Mouse (Mus musculus): Measurements from ENCODE around the gene Acp4. TPM values are rescaled to one million over a fixed set of nuclear protein-coding genes. Genes with fewer than 3 reads are reported as not detected.

The Acp4 gene
- polyA plus RNA-seq, 1 experiment, result 0.16 TPM

DNA sequence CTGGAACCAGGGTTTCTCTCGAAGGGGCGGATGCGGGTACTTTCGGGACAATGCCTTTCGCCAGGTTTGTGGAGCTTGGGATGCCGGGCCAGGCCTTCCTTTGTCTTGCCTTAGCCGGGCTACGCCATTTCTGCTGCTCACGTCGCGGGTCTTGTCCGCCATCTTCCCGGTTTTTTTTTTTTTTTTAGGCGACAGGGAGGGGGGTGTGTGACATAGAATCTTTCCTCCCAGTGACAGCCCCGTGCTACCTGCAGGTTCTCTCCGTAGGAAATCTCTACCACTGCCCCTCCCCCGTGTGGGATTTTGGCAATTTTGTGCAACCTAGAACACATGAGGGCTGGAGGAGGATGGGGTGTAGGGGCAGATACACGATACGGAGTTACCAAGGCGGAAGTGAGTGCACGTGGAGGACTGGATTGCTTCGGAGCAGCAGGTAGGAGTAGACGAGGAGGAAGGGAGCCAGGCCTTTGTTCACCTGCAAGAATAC, 10.2 kb downstream of the Acp4 start:
- Histone ChIP-seq H3K4me1 (replicated peaks; ENCODE audit: control insufficient read depth, insufficient read depth, low read length) (peaks cover 6% of the 10 kb centered on the region; the same call in 1 of the 2 replicates), H3K27me3 (ENCODE audit: control insufficient read depth, insufficient read depth, low read length) (no peaks in the 10 kb centered on the region), H3K4me3 (ENCODE audit: control insufficient read depth, insufficient read depth, low read length) (peak overlapping the region; percentile 87), H3K27ac (ENCODE audit: control insufficient read depth, insufficient read depth, low read length) (peak overlapping the region; percentile 9; the same call in 1 of the 2 replicates), H3K36me3 (ENCODE audit: control insufficient read depth, insufficient read depth, low read length) (peaks cover 10% of the 10 kb centered on the region; the same call in 1 of the 2 replicates)
- DNase-seq, result peak; percentile 62
- TF ChIP-seq POLR2A (IDR thresholded peaks at IDR 0.05; ENCODE audit: control insufficient read depth, extremely low read depth, insufficient read depth, low read length, poor library complexity), result no peak
- no peak for TF ChIP-seq CTCF (IDR thresholded peaks at IDR 0.05; ENCODE audit: borderline replicate concordance, control insufficient read depth, extremely low read depth, insufficient read depth, low read length, poor library complexity)
- under 1% methylated on average over 23 of the region's 23 CpGs for WGBS

DNA sequence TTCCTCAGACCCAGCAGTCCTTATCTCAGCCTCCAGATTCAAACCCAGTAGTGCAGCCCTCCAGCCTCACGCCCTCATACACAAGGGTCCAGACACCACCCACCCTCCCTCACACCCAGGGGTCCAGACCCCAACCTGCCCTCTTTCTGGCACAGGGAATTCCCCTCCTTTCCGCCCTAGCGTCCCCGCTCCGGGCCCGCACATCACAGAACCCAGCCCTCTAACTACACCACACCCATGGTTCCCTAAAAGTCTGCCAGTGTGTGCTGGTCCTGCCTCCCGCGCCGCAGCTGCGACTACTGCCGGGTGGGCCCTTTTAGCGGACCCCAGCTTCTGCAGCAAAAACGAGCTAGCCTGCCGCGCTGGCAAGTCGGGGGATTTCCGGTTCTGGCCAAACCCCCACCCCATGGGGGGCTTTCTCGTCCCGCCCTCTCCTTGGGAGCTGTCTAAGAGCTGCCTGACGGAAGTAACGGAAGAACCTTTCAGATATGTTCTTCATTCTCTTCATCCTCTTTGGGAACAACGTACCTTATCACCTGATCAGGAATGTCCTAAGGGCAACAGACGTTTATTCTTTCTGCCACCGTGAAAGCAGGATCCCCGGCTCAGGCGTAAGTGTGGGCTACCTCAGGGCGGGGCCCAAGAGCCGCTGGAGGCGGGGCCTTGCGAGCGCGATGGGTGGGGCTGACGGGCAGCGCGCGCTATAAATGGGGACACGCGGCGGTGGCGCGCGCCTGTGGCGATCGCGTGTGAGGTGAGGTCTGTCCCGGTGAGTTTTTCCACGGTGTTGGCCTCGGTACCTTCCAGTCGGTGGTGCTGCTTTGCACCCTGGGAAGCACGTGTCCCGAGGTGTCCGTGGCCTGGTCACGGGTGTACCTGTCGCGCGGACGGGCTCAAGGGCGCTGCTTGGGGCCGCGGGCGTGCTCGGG, 10.9 kb downstream of the Acp4 start, which contains the start of the genes 1700028J19Rik and 2410002F23Rik:
Gene 1700028J19Rik (minus strand): TSS at position 641 of the 929 bp plus-strand sequence.
Gene 2410002F23Rik (plus strand): TSS at position 668 of the 929 bp plus-strand sequence.
- Histone ChIP-seq H3K4me3 (ENCODE audit: control insufficient read depth, insufficient read depth, low read length) (peak within 1 kb of the TSS; percentile 87), H3K27ac (ENCODE audit: control insufficient read depth, insufficient read depth, low read length) (peak within 1 kb of the TSS; percentile 42; the same call in 1 of the 2 replicates), H3K36me3 (ENCODE audit: control insufficient read depth, insufficient read depth, low read length) (peaks cover 10% of the 10 kb centered on the region; the same call in 1 of the 2 replicates), H3K4me1 (replicated peaks; ENCODE audit: control insufficient read depth, insufficient read depth, low read length) (peaks cover 6% of the 10 kb centered on the region; the same call in 1 of the 2 replicates), H3K27me3 (ENCODE audit: control insufficient read depth, insufficient read depth, low read length) (no peaks in the 10 kb centered on the region)
- TF ChIP-seq POLR2A (IDR thresholded peaks at IDR 0.05; ENCODE audit: control insufficient read depth, extremely low read depth, insufficient read depth, low read length, poor library complexity) (peak; percentile 77), CTCF (IDR thresholded peaks at IDR 0.05; ENCODE audit: borderline replicate concordance, control insufficient read depth, extremely low read depth, insufficient read depth, low read length, poor library complexity) (peak; percentile 54; the same call in 1 of the 2 replicates)
- peak; percentile 91 for DNase-seq
- WGBS, result under 1% methylated on average over 62 of the region's 62 CpGs

DNA sequence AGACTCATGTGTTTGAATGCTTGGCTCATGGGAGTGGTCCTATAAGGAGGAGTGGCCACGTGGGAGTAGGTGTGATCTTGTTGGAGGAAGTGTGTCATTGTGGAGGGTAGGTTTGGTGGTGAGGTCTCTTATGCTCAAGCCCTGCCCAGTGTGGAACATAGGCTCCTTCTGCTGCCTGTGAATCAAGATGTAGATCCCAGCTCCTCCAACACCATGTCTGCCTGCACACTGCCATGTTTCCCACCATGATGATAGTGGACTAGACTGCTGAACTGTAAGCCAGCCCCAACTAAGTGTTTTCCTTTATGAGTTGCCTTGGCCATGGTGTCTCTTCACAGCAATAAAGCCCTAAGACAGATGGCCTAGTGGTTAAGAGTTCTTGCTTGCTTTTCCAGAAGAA, 13.1 kb downstream of the Acp4 start:
- TF ChIP-seq POLR2A (IDR thresholded peaks at IDR 0.05; ENCODE audit: control insufficient read depth, extremely low read depth, insufficient read depth, low read length, poor library complexity) (no peak), CTCF (IDR thresholded peaks at IDR 0.05; ENCODE audit: borderline replicate concordance, control insufficient read depth, extremely low read depth, insufficient read depth, low read length, poor library complexity) (no peak)
- WGBS, result 76% methylated on average over 1 of the region's 1 CpGs
- H3K27ac ChIP-seq (ENCODE audit: control insufficient read depth, insufficient read depth, low read length), result no peak overlapping the region
- peaks cover 6% of the 10 kb centered on the region; the same call in 1 of the 2 replicates for H3K4me1 ChIP-seq (replicated peaks; ENCODE audit: control insufficient read depth, insufficient read depth, low read length)
- H3K27me3 ChIP-seq (ENCODE audit: control insufficient read depth, insufficient read depth, low read length), result no peaks in the 10 kb centered on the region
- DNase-seq, result no peak
- H3K36me3 ChIP-seq (ENCODE audit: control insufficient read depth, insufficient read depth, low read length), result peaks cover 3% of the 10 kb centered on the region; the same call in 1 of the 2 replicates
- no peak overlapping the region for H3K4me3 ChIP-seq (ENCODE audit: control insufficient read depth, insufficient read depth, low read length)

DNA sequence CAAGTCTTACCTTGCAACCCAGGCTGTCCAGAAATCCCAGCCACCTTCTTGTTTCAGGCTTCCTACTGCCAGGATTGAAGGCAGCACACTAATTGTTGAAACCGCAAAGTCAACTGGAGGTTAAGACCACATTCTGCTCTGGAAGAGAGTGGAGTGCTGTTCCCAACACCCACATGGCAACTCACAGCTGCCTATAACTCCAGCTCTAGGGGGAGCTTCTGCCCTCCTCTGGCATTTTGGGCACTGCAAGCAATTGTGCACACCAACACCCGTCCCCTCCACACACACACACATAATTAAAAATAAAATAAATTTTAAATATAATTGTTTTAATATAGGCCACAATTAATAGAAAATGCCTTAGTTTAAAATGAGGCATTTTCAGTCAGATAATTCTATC, 16.0 kb downstream of the Acp4 start:
- H3K27me3 ChIP-seq (ENCODE audit: control insufficient read depth, insufficient read depth, low read length), result no peaks in the 10 kb centered on the region
- H3K4me3 ChIP-seq (ENCODE audit: control insufficient read depth, insufficient read depth, low read length), result no peak overlapping the region
- TF ChIP-seq CTCF (IDR thresholded peaks at IDR 0.05; ENCODE audit: borderline replicate concordance, control insufficient read depth, extremely low read depth, insufficient read depth, low read length, poor library complexity) (no peak), POLR2A (IDR thresholded peaks at IDR 0.05; ENCODE audit: control insufficient read depth, extremely low read depth, insufficient read depth, low read length, poor library complexity) (no peak)
- H3K4me1 ChIP-seq (replicated peaks; ENCODE audit: control insufficient read depth, insufficient read depth, low read length), result peaks cover 6% of the 10 kb centered on the region; the same call in 1 of the 2 replicates
- H3K36me3 ChIP-seq (ENCODE audit: control insufficient read depth, insufficient read depth, low read length), result no peaks in the 10 kb centered on the region
- WGBS, result 71% methylated on average over 2 of the region's 2 CpGs
- H3K27ac ChIP-seq (ENCODE audit: control insufficient read depth, insufficient read depth, low read length), result no peak overlapping the region
- DNase-seq, result no peak

DNA sequence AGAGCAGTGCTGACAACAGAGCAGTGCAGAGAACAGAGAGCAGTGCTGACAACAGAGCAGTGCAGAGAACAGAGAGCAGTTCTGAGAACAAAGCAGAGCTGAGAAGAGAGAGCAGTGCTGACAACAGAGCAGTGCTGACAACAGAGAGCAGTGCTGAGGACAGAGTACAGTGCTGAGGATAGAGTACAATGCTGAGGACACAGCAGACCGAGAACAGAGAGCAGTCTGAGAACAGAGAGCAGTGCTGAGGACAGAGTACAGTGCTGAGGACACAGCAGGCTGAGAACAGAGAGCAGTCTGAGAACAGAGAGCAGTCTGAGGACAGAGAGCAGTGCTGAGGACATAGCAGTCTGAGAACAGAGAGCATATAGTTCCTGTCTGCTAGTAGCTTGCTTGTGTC, 16.5 kb downstream of the Acp4 start:
- Histone ChIP-seq H3K27me3 (ENCODE audit: control insufficient read depth, insufficient read depth, low read length) (no peaks in the 10 kb centered on the region), H3K4me1 (replicated peaks; ENCODE audit: control insufficient read depth, insufficient read depth, low read length) (peaks cover 4% of the 10 kb centered on the region; the same call in 1 of the 2 replicates), H3K4me3 (ENCODE audit: control insufficient read depth, insufficient read depth, low read length) (no peak overlapping the region), H3K36me3 (ENCODE audit: control insufficient read depth, insufficient read depth, low read length) (no peaks in the 10 kb centered on the region), H3K27ac (ENCODE audit: control insufficient read depth, insufficient read depth, low read length) (no peak overlapping the region)
- TF ChIP-seq CTCF (IDR thresholded peaks at IDR 0.05; ENCODE audit: borderline replicate concordance, control insufficient read depth, extremely low read depth, insufficient read depth, low read length, poor library complexity), result no peak
- no peak for TF ChIP-seq POLR2A (IDR thresholded peaks at IDR 0.05; ENCODE audit: control insufficient read depth, extremely low read depth, insufficient read depth, low read length, poor library complexity)
- DNase-seq, result no peak
- WGBS, result 63% methylated on average over 1 of the region's 1 CpGs

DNA sequence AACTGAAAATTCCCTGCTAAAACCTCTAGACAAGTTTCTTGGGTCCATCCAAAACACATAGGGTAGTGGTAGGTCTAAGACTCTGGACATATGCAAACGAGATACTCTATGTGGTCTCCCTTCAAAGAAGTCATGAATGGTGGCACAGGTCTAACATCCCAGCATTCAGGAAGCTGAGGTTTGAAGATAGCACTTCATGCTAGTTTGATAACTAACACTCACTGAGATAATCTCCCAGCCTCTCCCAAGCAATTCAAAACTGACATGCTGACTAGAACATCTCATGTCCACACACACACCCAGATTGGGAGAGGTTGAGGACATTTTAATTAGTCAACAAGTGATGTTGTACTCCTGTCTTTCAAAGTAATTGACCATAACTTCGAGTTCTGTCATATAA, 17.3 kb downstream of the Acp4 start:
- no peaks in the 10 kb centered on the region for H3K4me1 ChIP-seq (replicated peaks; ENCODE audit: control insufficient read depth, insufficient read depth, low read length)
- H3K27me3 ChIP-seq (ENCODE audit: control insufficient read depth, insufficient read depth, low read length), result no peaks in the 10 kb centered on the region
- 44% methylated on average over 2 of the region's 2 CpGs for WGBS
- no peak overlapping the region for H3K27ac ChIP-seq (ENCODE audit: control insufficient read depth, insufficient read depth, low read length)
- no peak for DNase-seq
- no peaks in the 10 kb centered on the region for H3K36me3 ChIP-seq (ENCODE audit: control insufficient read depth, insufficient read depth, low read length)
- TF ChIP-seq POLR2A (IDR thresholded peaks at IDR 0.05; ENCODE audit: control insufficient read depth, extremely low read depth, insufficient read depth, low read length, poor library complexity) (no peak), CTCF (IDR thresholded peaks at IDR 0.05; ENCODE audit: borderline replicate concordance, control insufficient read depth, extremely low read depth, insufficient read depth, low read length, poor library complexity) (no peak)
- H3K4me3 ChIP-seq (ENCODE audit: control insufficient read depth, insufficient read depth, low read length), result no peak overlapping the region

Data from thymus, adult 2 months (tissue).